Mouse (Mus musculus) midbrain, embryonic 11.5 days (tissue): ENCODE results near the gene Ntn1. TPM values are rescaled to one million over a fixed set of nuclear protein-coding genes. Genes with fewer than 3 reads are reported as not detected.

Experiments used
- ATAC-seq: fragments of 200-750 bp; cut with Nextera tagmentation; 2 replicates; pipeline ENCODE4 v1.8.0; 2017; ENCODE audit warnings: moderate TSS enrichment, moderate library complexity; ENCODE audit not compliant: low FRiP score
- DNase-seq: peaks from one replicate; pipeline ENCODE4 v3.0.0; 2015; ENCODE audit warnings: low spot score; ENCODE audit errors: missing footprints
- H3K27ac ChIP-seq: fragments of 300-500 bp; sonication (generic); 2 replicates; pipeline ENCODE4 v1.5.1; 2014; ENCODE audit warnings: low read depth, low read length
- H3K27me3 ChIP-seq: fragments of 300-500 bp; sonication (generic); 2 replicates; pipeline ENCODE4 v1.6.1; 2014; ENCODE audit warnings: mild to moderate bottlenecking, low read length, moderate library complexity, mixed read lengths; ENCODE audit not compliant: control insufficient read depth, insufficient read depth
- H3K36me3 ChIP-seq: fragments of 300-500 bp; sonication (generic); 2 replicates; pipeline ENCODE4 v1.6.1; 2014; ENCODE audit warnings: mild to moderate bottlenecking, low read length, moderate library complexity, mixed read lengths; ENCODE audit not compliant: control insufficient read depth, insufficient read depth
- H3K4me1 ChIP-seq: fragments of 300-500 bp; sonication (generic); 2 replicates; pipeline ENCODE4 v1.6.1; 2014; ENCODE audit warnings: low read length; ENCODE audit not compliant: control insufficient read depth, insufficient read depth
- H3K4me2 ChIP-seq: fragments of 300-500 bp; sonication (generic); 2 replicates; pipeline ENCODE4 v1.6.1; 2014; ENCODE audit warnings: mild to moderate bottlenecking, moderate library complexity
- H3K4me3 ChIP-seq: fragments of 300-500 bp; sonication (generic); 2 replicates; pipeline ENCODE4 v1.5.1; 2014; ENCODE audit warnings: low read depth, low read length
- H3K9ac ChIP-seq: fragments of 300-500 bp; sonication (generic); 2 replicates; pipeline ENCODE4 v1.6.1; 2014; ENCODE audit warnings: low read length
- H3K9me3 ChIP-seq: fragments of 300-500 bp; sonication (generic); 2 replicates; pipeline ENCODE4 v1.6.1; 2016; ENCODE audit warnings: low read length; ENCODE audit not compliant: control insufficient read depth
- WGBS: fragments of 180-500 bp; shearing (Covaris S2); extraction: QIAGEN DNeasy Blood & Tissue Kit; methylation state at CpG from one replicate; pipeline ENCODE4 v1.1.7; 2014; 5-methylcytosine and 5-hydroxymethylcytosine counted together
- polyA plus RNA-seq: library from polyadenylated mRNA; unstranded; fragments of >200 nt; fragmentation: Nextera tagmentation; extraction: Ambion mirVana; gene quantifications from 2 replicates; pipeline ENCODE4 v1.2.1, GENCODE M21; 2014

Ntn1 gene
- polyA plus RNA-seq, 1 experiment from 2014 or later, result 10.0 TPM

GRCm38 (mm10) chr11:68198696-68199095 is 201.9 kb downstream of the Ntn1 start:
- no peak for ATAC-seq
- no peaks in the 10 kb centered on the region for H3K27me3 ChIP-seq
- H3K4me2 ChIP-seq, result no peak overlapping the region
- no peak overlapping the region for H3K4me3 ChIP-seq
- WGBS, result 75% methylated on average over 10 of the region's 10 CpGs
- H3K4me1 ChIP-seq, result peaks cover 9% of the 10 kb centered on the region
- H3K9me3 ChIP-seq, result no peaks in the 10 kb centered on the region
- no peak overlapping the region for H3K9ac ChIP-seq
- H3K36me3 ChIP-seq, result no peaks in the 10 kb centered on the region
- DNase-seq, result no peak
- H3K27ac ChIP-seq, result no peak overlapping the region

GRCm38 (mm10) chr11:68197471-68197870 is 203.2 kb downstream of the Ntn1 start:
- Histone ChIP-seq H3K4me2 (no peak overlapping the region), H3K27me3 (no peaks in the 10 kb centered on the region), H3K4me1 (peaks cover 9% of the 10 kb centered on the region), H3K27ac (no peak overlapping the region), H3K4me3 (no peak overlapping the region), H3K9ac (no peak overlapping the region), H3K36me3 (no peaks in the 10 kb centered on the region), H3K9me3 (no peaks in the 10 kb centered on the region)
- DNase-seq (no peak), ATAC-seq (no peak)
- WGBS, result 90% methylated on average over 11 of the region's 11 CpGs

- no peaks in the 10 kb centered on the region for H3K9me3 ChIP-seq
- DNase-seq (no peak), ATAC-seq (no peak)
- no peak overlapping the region for H3K4me2 ChIP-seq
- H3K4me1 ChIP-seq, result peaks cover 9% of the 10 kb centered on the region
- no peaks in the 10 kb centered on the region for H3K36me3 ChIP-seq
- H3K4me3 ChIP-seq, result no peak overlapping the region
- 66% methylated on average over 6 of the region's 6 CpGs for WGBS
- no peak overlapping the region for H3K9ac ChIP-seq
- no peaks in the 10 kb centered on the region for H3K27me3 ChIP-seq
- no peak overlapping the region for H3K27ac ChIP-seq
These were observed 204.1 kb downstream of the Ntn1 start for GRCm38 (mm10) chr11:68196566-68196965.

- no peak overlapping the region for H3K4me2 ChIP-seq
- H3K27ac ChIP-seq, result no peak overlapping the region
- H3K4me3 ChIP-seq, result no peak overlapping the region
- no peaks in the 10 kb centered on the region for H3K36me3 ChIP-seq
- no peaks in the 10 kb centered on the region for H3K27me3 ChIP-seq
- no peaks in the 10 kb centered on the region for H3K9me3 ChIP-seq
- no peak for DNase-seq
- WGBS, result 59% methylated on average over 10 of the region's 10 CpGs
- ATAC-seq, result no peak
- H3K4me1 ChIP-seq, result peaks cover 9% of the 10 kb centered on the region
- H3K9ac ChIP-seq, result no peak overlapping the region
These were observed 204.9 kb downstream of the Ntn1 start for GRCm38 (mm10) chr11:68195693-68196176.

GRCm38 (mm10) chr11:68195168-68195567 is 205.5 kb downstream of the Ntn1 start:
- DNase-seq, result no peak
- H3K4me1 ChIP-seq, result peaks cover 9% of the 10 kb centered on the region
- H3K9me3 ChIP-seq, result no peaks in the 10 kb centered on the region
- H3K27me3 ChIP-seq, result no peaks in the 10 kb centered on the region
- no peaks in the 10 kb centered on the region for H3K36me3 ChIP-seq
- H3K9ac ChIP-seq, result no peak overlapping the region
- H3K27ac ChIP-seq, result no peak overlapping the region
- no peak for ATAC-seq
- no peak overlapping the region for H3K4me2 ChIP-seq
- 77% methylated on average over 6 of the region's 6 CpGs for WGBS
- H3K4me3 ChIP-seq, result no peak overlapping the region

GRCm38 (mm10) chr11:68190849-68191248 is 209.8 kb downstream of the Ntn1 start:
- Histone ChIP-seq H3K27ac (no peak overlapping the region), H3K4me2 (no peak overlapping the region), H3K4me3 (no peak overlapping the region), H3K9me3 (no peaks in the 10 kb centered on the region), H3K4me1 (peaks cover 7% of the 10 kb centered on the region), H3K27me3 (no peaks in the 10 kb centered on the region), H3K9ac (no peak overlapping the region), H3K36me3 (no peaks in the 10 kb centered on the region)
- WGBS, result 84% methylated on average over 5 of the region's 5 CpGs
- ATAC-seq (no peak), DNase-seq (no peak)

- H3K27me3 ChIP-seq, result no peaks in the 10 kb centered on the region
- no peak overlapping the region for H3K4me2 ChIP-seq
- H3K4me3 ChIP-seq, result no peak overlapping the region
- no peak overlapping the region for H3K27ac ChIP-seq
- no peaks in the 10 kb centered on the region for H3K9me3 ChIP-seq
- H3K36me3 ChIP-seq, result no peaks in the 10 kb centered on the region
- DNase-seq (no peak), ATAC-seq (no peak)
- H3K4me1 ChIP-seq, result 0 out of 2 replicates have a peak, but pooled peaks cover 2% of the 10 kb centered on the region
- WGBS, result 81% methylated on average over 12 of the region's 12 CpGs
- no peak overlapping the region for H3K9ac ChIP-seq
These were observed 211.9 kb downstream of the Ntn1 start for GRCm38 (mm10) chr11:68188695-68189201.

- no peaks in the 10 kb centered on the region for H3K9me3 ChIP-seq
These were observed 213.4 kb downstream of the Ntn1 start for GRCm38 (mm10) chr11:68187242-68187641.

GRCm38 (mm10) chr11:68185647-68186046 is 215.0 kb downstream of the Ntn1 start:
- no peaks in the 10 kb centered on the region for H3K36me3 ChIP-seq
- no peak overlapping the region for H3K9ac ChIP-seq
- 0 out of 2 replicates have a peak, but pooled peaks cover 2% of the 10 kb centered on the region for H3K4me1 ChIP-seq
- WGBS, result 88% methylated on average over 3 of the region's 3 CpGs
- no peaks in the 10 kb centered on the region for H3K27me3 ChIP-seq
- no peaks in the 10 kb centered on the region for H3K9me3 ChIP-seq
- no peak for ATAC-seq
- no peak overlapping the region for H3K4me2 ChIP-seq
- H3K27ac ChIP-seq, result no peak overlapping the region
- DNase-seq, result no peak
- H3K4me3 ChIP-seq, result no peak overlapping the region

More at GRCm38 (mm10) chr11:68187242-68187641, 213.4 kb downstream of the Ntn1 start:
- no peak overlapping the region for H3K4me3 ChIP-seq
- no peak for ATAC-seq
- H3K36me3 ChIP-seq, result no peaks in the 10 kb centered on the region
- no peaks in the 10 kb centered on the region for H3K27me3 ChIP-seq
- no peak overlapping the region for H3K9ac ChIP-seq
- 75% methylated on average over 8 of the region's 8 CpGs for WGBS
- 0 out of 2 replicates have a peak, but pooled peaks cover 2% of the 10 kb centered on the region for H3K4me1 ChIP-seq
- H3K4me2 ChIP-seq, result no peak overlapping the region
- H3K27ac ChIP-seq, result no peak overlapping the region
- DNase-seq, result no peak
